Mouse (Mus musculus): ENCODE data around the gene Scaper.

GRCm38 (mm10) chr9:55932482-55932881 is 5.4 kb downstream of the Scaper start:
- TF ChIP-seq CTCF (IDR thresholded peaks at IDR 0.05; ENCODE audit: extremely low read depth, insufficient read depth, low read length) (no peak), POLR2A (IDR thresholded peaks at IDR 0.05; ENCODE audit: extremely low read depth, insufficient read depth, low read length) (no peak)
